Mouse (Mus musculus): Measurements from ENCODE around the gene 1700067K01Rik.

DNA sequence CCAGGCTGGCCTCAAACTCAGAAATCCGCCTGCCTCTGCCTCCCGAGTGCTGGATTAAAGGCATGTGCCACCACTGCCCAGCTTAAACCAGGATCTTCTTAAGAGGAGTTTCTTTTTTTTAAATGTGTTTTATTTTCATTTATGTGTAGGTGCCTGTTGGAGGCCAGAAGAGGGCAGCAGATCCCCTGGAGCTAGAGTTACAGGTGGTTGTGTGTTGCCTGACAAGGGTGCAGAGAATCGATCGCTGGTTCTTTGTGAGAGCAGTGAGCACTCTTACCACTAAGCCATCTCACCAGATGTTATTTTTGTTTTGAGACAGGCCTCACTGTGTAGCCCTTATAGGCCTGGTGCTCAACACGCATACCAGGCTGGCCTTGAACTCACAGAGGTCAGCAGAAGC is 14.5 kb downstream of the 1700067K01Rik start:
- TF ChIP-seq CTCF (IDR thresholded peaks at IDR 0.05; ENCODE audit: low read depth, low read length) (peak; percentile 51), POLR2A (IDR thresholded peaks at IDR 0.05; ENCODE audit: insufficient read depth, low read length) (no peak)
